Mouse (Mus musculus) midbrain, postnatal 0 days (tissue): ENCODE data around the gene Pip4k2a. TPM values are rescaled to one million over a fixed set of nuclear protein-coding genes. Genes with fewer than 3 reads are reported as not detected.
"Not testable (repeated sequence)": the region's sequence is repeated elsewhere in the genome, so short reads cannot be mapped to it uniquely, and the experiment has no call there.

Experiments used
- ATAC-seq: fragments of 200-750 bp; cut with Nextera tagmentation; 2 replicates; pipeline ENCODE4 v1.8.0; 2017; ENCODE audit warnings: moderate number of reproducible peaks, mild to moderate bottlenecking, moderate TSS enrichment, moderate library complexity; ENCODE audit not compliant: low FRiP score
- DNase-seq: peaks from one replicate; pipeline ENCODE4 v3.0.0-alpha.2; 2015; ENCODE audit warnings: low spot score
- H3K27ac ChIP-seq: fragments of 300-500 bp; sonication (generic); 2 replicates; pipeline ENCODE4 v1.5.1; 2014; ENCODE audit warnings: low read depth, mild to moderate bottlenecking, low read length, mixed read lengths
- H3K27me3 ChIP-seq: fragments of 300-500 bp; sonication (generic); 2 replicates; pipeline ENCODE4 v1.6.1; 2014; ENCODE audit warnings: low read length, control low read depth, mixed read lengths; ENCODE audit not compliant: insufficient read depth
- H3K36me3 ChIP-seq: fragments of 300-500 bp; sonication (generic); 2 replicates; pipeline ENCODE4 v1.6.1; 2014; ENCODE audit warnings: low read length, control low read depth, mixed read lengths; ENCODE audit not compliant: insufficient read depth
- H3K4me1 ChIP-seq: fragments of 300-500 bp; sonication (generic); 2 replicates; pipeline ENCODE4 v1.6.1; 2014; ENCODE audit warnings: mild to moderate bottlenecking, control low read depth, antibody characterized with exemption, low read length, mixed read lengths; ENCODE audit not compliant: insufficient read depth
- H3K4me2 ChIP-seq: fragments of 300-500 bp; sonication (generic); 2 replicates; pipeline ENCODE4 v1.6.1; 2014; ENCODE audit warnings: low read depth, mild to moderate bottlenecking, low read length, mixed read lengths; ENCODE audit not compliant: poor library complexity, severe bottlenecking
- H3K4me3 ChIP-seq: fragments of 300-500 bp; sonication (generic); 2 replicates; pipeline ENCODE4 v1.5.1; 2014; ENCODE audit warnings: low read depth, mild to moderate bottlenecking, low read length, moderate library complexity
- H3K9ac ChIP-seq: fragments of 300-500 bp; sonication (generic); replicated peaks from 2 replicates; pipeline ENCODE4 v1.6.1; 2014; ENCODE audit warnings: mild to moderate bottlenecking, low read length, moderate library complexity, mixed read lengths; ENCODE audit not compliant: poor library complexity, severe bottlenecking
- H3K9me3 ChIP-seq: fragments of 300-500 bp; sonication (generic); 2 replicates; pipeline ENCODE4 v1.6.1; 2016; ENCODE audit warnings: low read length, control low read depth
- CTCF ChIP-seq: IDR thresholded peaks from 2 replicates; pipeline ENCODE4 v1.5.1; 2016; ENCODE audit warnings: antibody characterized with exemption, mild to moderate bottlenecking
- WGBS: fragments of 180-500 bp; shearing (Covaris S2); extraction: QIAGEN DNeasy Blood & Tissue Kit; methylation state at CpG from one replicate; pipeline ENCODE4 v1.1.7; 2014; 5-methylcytosine and 5-hydroxymethylcytosine counted together
- polyA plus RNA-seq: library from polyadenylated mRNA; unstranded; fragments of >200 nt; fragmentation: Nextera tagmentation; extraction: Ambion mirVana; gene quantifications from 2 replicates; pipeline ENCODE4 v1.2.1, GENCODE M21; 2015
- total RNA-seq: library from RNA; depleted of rRNA; stranded (reverse); fragments of >200 nt; gene quantifications from 2 replicates; pipeline ENCODE4 v1.2.3, GENCODE M21; 2014

Pip4k2a gene
- total and polyA plus RNA-seq, 2 experiments from 2014 or later: 7.1 to 8.1 TPM

GRCm38 (mm10) chr2:18901133-18901532 lies 96.8 kb downstream of the Pip4k2a start:
- H3K27me3 ChIP-seq: no peaks in the 10 kb centered on the region
- no peak for TF ChIP-seq CTCF
- H3K9me3 ChIP-seq: no peaks in the 10 kb centered on the region
- no peak overlapping the region for H3K9ac ChIP-seq
- H3K27ac ChIP-seq: no peak overlapping the region
- 92% methylated on average over 4 of the region's 4 CpGs for WGBS
- no peak for DNase-seq
- H3K4me1 ChIP-seq: no peaks in the 10 kb centered on the region
- H3K4me2 ChIP-seq: no peak overlapping the region
- no peak for ATAC-seq
- no peaks in the 10 kb centered on the region; the same call in 1 of the 2 replicates for H3K36me3 ChIP-seq
- no peak overlapping the region for H3K4me3 ChIP-seq

GRCm38 (mm10) chr2:18900635-18901034 lies 97.3 kb downstream of the Pip4k2a start:
- WGBS: 96% methylated on average over 2 of the region's 2 CpGs
- Histone ChIP-seq H3K4me3 (no peak overlapping the region), H3K27me3 (no peaks in the 10 kb centered on the region), H3K9ac (no peak overlapping the region), H3K4me2 (no peak overlapping the region), H3K9me3 (no peaks in the 10 kb centered on the region), H3K27ac (no peak overlapping the region), H3K36me3 (no peaks in the 10 kb centered on the region; the same call in 1 of the 2 replicates), H3K4me1 (no peaks in the 10 kb centered on the region)
- peak; percentile 30; the same call in 1 of the 2 replicates for TF ChIP-seq CTCF
- no peak for ATAC-seq
- DNase-seq: no peak

- no peaks in the 10 kb centered on the region for H3K27me3 ChIP-seq
- 41% methylated on average over 10 of the region's 10 CpGs for WGBS
- DNase-seq (no peak), ATAC-seq (no peak)
- no peak overlapping the region for H3K4me2 ChIP-seq
- H3K36me3 ChIP-seq: no peaks in the 10 kb centered on the region; the same call in 1 of the 2 replicates
- H3K4me1 ChIP-seq: no peaks in the 10 kb centered on the region
- H3K27ac ChIP-seq: no peak overlapping the region
- H3K9me3 ChIP-seq: no peaks in the 10 kb centered on the region
- no peak overlapping the region for H3K4me3 ChIP-seq
- no peak overlapping the region for H3K9ac ChIP-seq
- no peak for TF ChIP-seq CTCF
These were observed 100.1 kb downstream of the Pip4k2a start for GRCm38 (mm10) chr2:18897742-18898256.

GRCm38 (mm10) chr2:18896015-18896414 lies 101.9 kb downstream of the Pip4k2a start:
- no peak for ATAC-seq
- no peaks in the 10 kb centered on the region for H3K9me3 ChIP-seq
- H3K4me1 ChIP-seq: no peaks in the 10 kb centered on the region
- H3K27ac ChIP-seq: no peak overlapping the region
- H3K27me3 ChIP-seq: no peaks in the 10 kb centered on the region
- no peak for DNase-seq
- H3K4me2 ChIP-seq: no peak overlapping the region
- 29% methylated on average over 6 of the region's 6 CpGs for WGBS
- H3K4me3 ChIP-seq: no peak overlapping the region
- no peak for TF ChIP-seq CTCF
- no peak overlapping the region for H3K9ac ChIP-seq
- no peaks in the 10 kb centered on the region; the same call in 1 of the 2 replicates for H3K36me3 ChIP-seq

GRCm38 (mm10) chr2:18893336-18893735 lies 104.6 kb downstream of the Pip4k2a start:
- H3K4me2 ChIP-seq, H3K9ac ChIP-seq, ATAC-seq, H3K9me3 ChIP-seq, H3K27ac ChIP-seq, DNase-seq, H3K36me3 ChIP-seq, H3K27me3 ChIP-seq, H3K4me3 ChIP-seq, H3K4me1 ChIP-seq: not testable (repeated sequence)
- 100% methylated on average over 1 of the region's 1 CpGs for WGBS

- Histone ChIP-seq H3K27me3 (no peaks in the 10 kb centered on the region), H3K36me3 (no peaks in the 10 kb centered on the region), H3K9ac (no peak overlapping the region), H3K4me1 (no peaks in the 10 kb centered on the region), H3K4me2 (no peak overlapping the region), H3K27ac (no peak overlapping the region), H3K9me3 (no peaks in the 10 kb centered on the region), H3K4me3 (no peak overlapping the region)
- DNase-seq: no peak
- 93% methylated on average over 10 of the region's 10 CpGs for WGBS
- no peak for ATAC-seq
- TF ChIP-seq CTCF: no peak
These were observed 105.9 kb downstream of the Pip4k2a start for GRCm38 (mm10) chr2:18891991-18892537.
